Mouse (Mus musculus) C2C12 (cell line): ENCODE measurements around the gene BC049715. TPM values are rescaled to one million over a fixed set of nuclear protein-coding genes. Genes with fewer than 3 reads are reported as not detected.

ENCODE experiments used
- H3K27me3 ChIP-seq: one replicate; pipeline ENCODE4 v1.6.1; 2011; ENCODE audit not compliant: control insufficient read depth, insufficient read depth, insufficient read length
- H3K36me3 ChIP-seq: one replicate; pipeline ENCODE4 v1.6.1; 2011; ENCODE audit not compliant: control insufficient read depth, insufficient read depth
- H3K4me3 ChIP-seq: one replicate; pipeline ENCODE4 v1.5.1; 2011; ENCODE audit warnings: mild to moderate bottlenecking, control low read depth; ENCODE audit not compliant: poor library complexity, insufficient read depth, severe bottlenecking
- H3K79me2 ChIP-seq: one replicate; pipeline ENCODE4 v1.6.1; 2011; ENCODE audit not compliant: control insufficient read depth, insufficient read depth
- H3K79me3 ChIP-seq: one replicate; pipeline ENCODE4 v1.6.1; 2011; ENCODE audit warnings: low read depth, control low read depth
- H3ac ChIP-seq: one replicate; pipeline ENCODE3; 2011; ENCODE audit warnings: low read depth; ENCODE audit not compliant: control insufficient read depth, insufficient read length
- CEBPB ChIP-seq: IDR thresholded peaks from one replicate; pipeline ENCODE4 v1.6.1; 2011; ENCODE audit warnings: low read depth, mild to moderate bottlenecking, control low read depth, moderate library complexity
- CTCF ChIP-seq: IDR thresholded peaks from one replicate; pipeline ENCODE4 v1.5.1; 2011; ENCODE audit not compliant: control insufficient read depth, insufficient read depth, insufficient read length
- FOSL1 ChIP-seq: IDR thresholded peaks from one replicate; pipeline ENCODE4 v1.8.0; 2011; ENCODE audit warnings: mild to moderate bottlenecking, low read length; ENCODE audit not compliant: poor library complexity, insufficient read depth, severe bottlenecking
- MAX ChIP-seq: IDR thresholded peaks from one replicate; pipeline ENCODE4 v1.6.1; 2011; ENCODE audit warnings: mild to moderate bottlenecking, control low read depth
- MYOD1 ChIP-seq: IDR thresholded peaks from one replicate; pipeline ENCODE4 v1.6.1; 2011; ENCODE audit warnings: low read depth; ENCODE audit not compliant: control insufficient read depth, insufficient read length
- MYOG ChIP-seq: IDR thresholded peaks from one replicate; pipeline ENCODE4 v1.6.1; 2011; ENCODE audit not compliant: control insufficient read depth, insufficient read length; ENCODE audit errors: extremely low read depth
- USF1 ChIP-seq: IDR thresholded peaks from one replicate; pipeline ENCODE4 v1.6.1; 2011; ENCODE audit warnings: low read depth, mild to moderate bottlenecking, control low read depth, moderate library complexity
- polyA plus RNA-seq: library from polyadenylated mRNA; unstranded; fragments of >200 nt; fragmentation: generic; extraction: Trizol; gene quantifications from one replicate; pipeline ENCODE4 v1.2.1, GENCODE M21; 2012; ENCODE audit warnings: missing spikeins

BC049715 gene
- polyA plus RNA-seq, 1 experiment, result 0.13 TPM

DNA sequence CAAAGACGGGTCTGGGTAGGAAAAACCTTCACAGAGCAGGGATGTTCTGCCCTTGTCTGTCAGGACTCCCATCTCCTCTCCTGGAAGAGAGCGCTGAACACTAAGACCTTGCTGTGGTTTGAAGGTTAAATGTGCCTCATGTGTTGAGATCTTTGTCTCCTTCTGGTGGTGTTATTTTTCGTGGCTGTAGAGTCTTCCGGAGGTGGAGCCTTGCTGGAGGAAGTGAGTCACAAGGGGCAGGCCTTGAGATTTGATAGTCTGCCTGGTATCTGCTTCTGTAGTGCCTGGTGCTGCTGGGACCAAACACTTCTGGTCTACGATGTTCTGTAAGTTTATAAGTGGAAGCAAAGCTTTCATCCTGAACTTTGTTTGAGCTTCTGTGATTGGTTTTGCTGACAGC, 21.5 kb downstream of the BC049715 start:
- Histone ChIP-seq H3K4me3 (no peak overlapping the region), H3K79me3 (no peaks in the 10 kb centered on the region), H3K79me2 (no peaks in the 10 kb centered on the region), H3ac (no peak overlapping the region), H3K36me3 (no peaks in the 10 kb centered on the region), H3K27me3 (no peaks in the 10 kb centered on the region)
- TF ChIP-seq CEBPB (no peak), CTCF (no peak), FOSL1 (no peak), USF1 (no peak), MYOG (no peak), MYOD1 (no peak), MAX (no peak)

- H3K79me2 ChIP-seq, result no peaks in the 10 kb centered on the region
- no peaks in the 10 kb centered on the region for H3K36me3 ChIP-seq
- H3ac ChIP-seq, result no peak overlapping the region
- TF ChIP-seq MAX (no peak), CEBPB (no peak), MYOD1 (no peak), CTCF (no peak), FOSL1 (no peak), USF1 (no peak), MYOG (no peak)
- H3K79me3 ChIP-seq, result no peaks in the 10 kb centered on the region
- H3K4me3 ChIP-seq, result no peak overlapping the region
- H3K27me3 ChIP-seq, result no peaks in the 10 kb centered on the region
Observed at GRCm38 (mm10) chr6:136850267-136850666, 22.8 kb downstream of the BC049715 start.

- Histone ChIP-seq H3K79me2 (no peaks in the 10 kb centered on the region), H3K27me3 (no peaks in the 10 kb centered on the region), H3K4me3 (no peak overlapping the region), H3K79me3 (no peaks in the 10 kb centered on the region), H3ac (no peak overlapping the region), H3K36me3 (no peaks in the 10 kb centered on the region)
- TF ChIP-seq MAX (no peak), CEBPB (no peak), FOSL1 (no peak), MYOD1 (no peak), USF1 (no peak), CTCF (no peak)
Observed at GRCm38 (mm10) chr6:136852348-136852747, 24.9 kb downstream of the BC049715 start.

DNA sequence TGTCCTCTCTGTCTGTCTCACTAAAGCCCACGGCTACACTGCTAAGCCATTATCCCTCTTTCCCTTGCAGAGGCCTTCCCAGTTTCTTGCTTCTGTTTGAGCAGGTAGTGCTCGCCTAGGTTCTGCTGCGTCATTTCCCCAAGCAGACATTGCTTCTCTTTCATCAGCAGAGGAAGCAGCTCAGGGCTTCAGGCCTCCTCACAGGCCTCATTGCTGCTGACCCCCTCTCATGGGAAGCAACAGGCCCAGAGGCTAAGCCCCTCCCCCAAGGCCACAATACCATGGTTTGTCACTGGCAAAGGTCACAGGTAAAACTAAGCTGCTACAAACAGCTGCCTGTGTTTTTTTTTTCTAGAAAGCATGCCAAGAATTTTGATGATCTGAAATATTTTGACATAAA, 25.3 kb downstream of the BC049715 start:
- H3K27me3 ChIP-seq, result no peaks in the 10 kb centered on the region
- H3K4me3 ChIP-seq, result no peak overlapping the region
- H3ac ChIP-seq, result no peak overlapping the region
- H3K36me3 ChIP-seq, result no peaks in the 10 kb centered on the region
- no peak for TF ChIP-seq CEBPB
- no peak for TF ChIP-seq MAX
- TF ChIP-seq CTCF, result no peak
- no peak for TF ChIP-seq MYOD1
- no peak for TF ChIP-seq USF1
- TF ChIP-seq MYOG, result no peak
- no peak for TF ChIP-seq FOSL1
- H3K79me3 ChIP-seq, result no peaks in the 10 kb centered on the region
- H3K79me2 ChIP-seq, result no peaks in the 10 kb centered on the region

DNA sequence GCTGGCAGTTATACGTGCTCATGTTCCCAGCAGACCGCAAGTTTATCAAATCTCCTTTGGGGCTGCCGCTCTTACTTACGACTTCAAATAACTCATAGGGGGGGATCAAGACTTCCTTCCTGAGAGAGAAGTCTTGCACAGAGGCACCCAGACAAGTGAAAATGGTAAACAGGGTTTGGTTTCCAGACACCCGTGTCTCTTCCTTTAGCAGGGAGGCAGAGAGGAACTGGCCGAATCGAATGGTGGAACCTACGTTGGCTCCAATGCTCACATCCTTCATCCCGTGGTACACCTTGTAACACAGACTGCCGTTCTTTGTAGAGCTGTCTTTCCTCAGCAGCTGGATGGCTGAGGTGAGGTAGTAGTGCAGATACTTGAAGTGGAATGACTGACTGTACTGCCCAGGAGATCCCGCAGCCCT, 26.9 kb downstream of the BC049715 start:
- Histone ChIP-seq H3K27me3 (no peaks in the 10 kb centered on the region), H3K36me3 (no peaks in the 10 kb centered on the region), H3K79me3 (no peaks in the 10 kb centered on the region), H3K4me3 (no peak overlapping the region), H3ac (no peak overlapping the region), H3K79me2 (no peaks in the 10 kb centered on the region)
- TF ChIP-seq MYOG (no peak), CEBPB (no peak), MYOD1 (no peak), USF1 (no peak), MAX (no peak), CTCF (no peak), FOSL1 (no peak)

- no peaks in the 10 kb centered on the region for H3K79me2 ChIP-seq
- no peaks in the 10 kb centered on the region for H3K27me3 ChIP-seq
- no peak overlapping the region for H3ac ChIP-seq
- no peak overlapping the region for H3K4me3 ChIP-seq
- TF ChIP-seq FOSL1, result no peak
- no peak for TF ChIP-seq CTCF
- TF ChIP-seq MYOD1, result no peak
- H3K79me3 ChIP-seq, result no peaks in the 10 kb centered on the region
- no peaks in the 10 kb centered on the region for H3K36me3 ChIP-seq
Observed at GRCm38 (mm10) chr6:136855183-136855582, 27.8 kb downstream of the BC049715 start.
